Mouse (Mus musculus) kidney, embryonic 14.5 days (tissue): ENCODE measurements around the gene 1700013G24Rik. TPM values are rescaled to one million over a fixed set of nuclear protein-coding genes. Genes with fewer than 3 reads are reported as not detected.

Experiments
- ATAC-seq: fragments of 200-750 bp; cut with Nextera tagmentation; 2 replicates; pipeline ENCODE4 v1.8.0; 2017; ENCODE audit warnings: moderate number of reproducible peaks, mild to moderate bottlenecking, moderate TSS enrichment, moderate library complexity; ENCODE audit not compliant: low FRiP score, low TSS enrichment
- H3K27ac ChIP-seq: fragments of 300-500 bp; sonication (generic); 2 replicates; pipeline ENCODE4 v1.5.1; 2014; ENCODE audit warnings: low read depth, mild to moderate bottlenecking, low read length, moderate library complexity, mixed read lengths
- H3K27me3 ChIP-seq: fragments of 300-500 bp; sonication (generic); 2 replicates; pipeline ENCODE4 v1.6.1; 2014; ENCODE audit warnings: mild to moderate bottlenecking, low read length; ENCODE audit not compliant: control insufficient read depth, insufficient read depth
- H3K36me3 ChIP-seq: fragments of 300-500 bp; sonication (generic); 2 replicates; pipeline ENCODE4 v1.6.1; 2014; ENCODE audit warnings: low read length, mixed read lengths; ENCODE audit not compliant: control insufficient read depth, insufficient read depth
- H3K4me1 ChIP-seq: fragments of 300-500 bp; sonication (generic); 2 replicates; pipeline ENCODE4 v1.6.1; 2014; ENCODE audit warnings: low read length, mixed read lengths; ENCODE audit not compliant: control insufficient read depth, insufficient read depth
- H3K4me2 ChIP-seq: fragments of 300-500 bp; sonication (generic); replicated peaks from 2 replicates; pipeline ENCODE4 v1.6.1; 2014; ENCODE audit warnings: low read depth, mild to moderate bottlenecking, low read length
- H3K4me3 ChIP-seq: fragments of 300-500 bp; sonication (generic); 2 replicates; pipeline ENCODE4 v1.5.1; 2014; ENCODE audit warnings: mild to moderate bottlenecking, low read length
- H3K9ac ChIP-seq: fragments of 300-500 bp; sonication (generic); 2 replicates; pipeline ENCODE4 v1.6.1; 2014; ENCODE audit warnings: low read depth, mild to moderate bottlenecking, low read length, moderate library complexity
- H3K9me3 ChIP-seq: fragments of 300-500 bp; sonication (generic); 2 replicates; pipeline ENCODE4 v1.6.1; 2016; ENCODE audit warnings: low read length; ENCODE audit not compliant: control insufficient read depth
- WGBS: fragments of 180-500 bp; shearing (Covaris S2); extraction: QIAGEN DNeasy Blood & Tissue Kit; methylation state at CpG from one replicate; pipeline ENCODE4 v1.1.7; 2014; 5-methylcytosine and 5-hydroxymethylcytosine counted together
- polyA plus RNA-seq: library from polyadenylated mRNA; unstranded; fragments of >200 nt; fragmentation: Nextera tagmentation; extraction: Ambion mirVana; gene quantifications from 2 replicates; pipeline ENCODE4 v1.2.1, GENCODE M21; 2014

The 1700013G24Rik gene
- polyA plus RNA-seq, 1 experiment from 2014 or later, result not detected

DNA sequence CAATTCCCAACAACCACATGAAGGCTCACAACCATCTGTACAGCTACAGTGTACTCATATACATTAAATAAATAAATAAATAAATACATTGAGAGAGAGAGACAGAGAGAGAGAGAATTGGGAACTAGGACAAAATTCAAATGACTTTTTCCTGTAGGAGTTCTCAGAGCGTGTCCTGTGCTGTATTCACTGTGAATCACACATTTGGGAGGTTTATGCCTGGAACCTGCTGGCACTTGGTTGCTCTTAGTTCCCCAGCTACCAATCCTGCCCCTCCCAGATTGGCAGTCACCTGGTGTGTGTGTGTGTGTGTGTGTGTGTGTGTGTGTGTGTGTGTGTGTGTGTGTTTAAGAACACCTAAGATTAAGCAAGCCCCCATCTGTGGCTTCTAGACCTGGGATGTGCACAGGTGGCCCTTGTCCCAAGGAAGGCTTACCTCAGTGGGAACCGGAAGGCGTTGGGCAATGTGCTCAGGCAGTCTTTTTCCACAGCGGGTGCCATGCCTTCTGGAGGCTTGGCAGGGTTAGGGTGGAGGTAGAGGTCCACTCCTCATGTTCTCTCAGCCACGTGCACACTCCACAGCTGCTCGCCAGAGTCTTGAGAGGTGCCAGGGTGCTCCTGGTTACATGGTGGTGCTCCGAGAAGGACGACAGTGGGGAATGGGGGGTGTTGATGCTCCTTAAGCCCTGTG lies 16.0 kb upstream of the 1700013G24Rik start:
- 93% methylated on average over 8 of the region's 8 CpGs for WGBS
- no peaks in the 10 kb centered on the region for H3K36me3 ChIP-seq
- H3K27me3 ChIP-seq, result no peaks in the 10 kb centered on the region
- no peak overlapping the region for H3K9ac ChIP-seq
- no peaks in the 10 kb centered on the region for H3K4me1 ChIP-seq
- H3K4me3 ChIP-seq, result no peak overlapping the region
- H3K9me3 ChIP-seq, result no peaks in the 10 kb centered on the region
- H3K4me2 ChIP-seq, result no peak overlapping the region
- ATAC-seq, result no peak
- no peak overlapping the region for H3K27ac ChIP-seq

DNA sequence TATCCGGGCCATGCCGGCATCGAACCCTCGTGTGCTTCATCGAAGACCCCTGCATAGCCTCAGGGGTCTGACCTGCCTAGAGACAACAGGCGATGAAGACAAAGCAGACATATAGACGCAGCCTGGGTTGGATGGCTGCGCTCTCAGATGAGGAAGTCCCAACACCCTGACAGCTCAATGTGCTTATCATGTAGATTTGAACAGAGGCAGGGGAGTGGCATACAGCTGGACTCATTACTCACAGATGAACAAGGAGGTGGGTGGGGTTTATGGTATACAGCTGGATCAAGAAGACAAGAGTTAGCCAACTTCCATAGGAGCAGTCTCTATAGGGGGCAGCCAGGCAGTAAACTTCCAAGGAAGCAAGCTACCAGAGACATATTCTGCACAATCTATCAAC lies 14.2 kb upstream of the 1700013G24Rik start:
- Histone ChIP-seq H3K4me3 (no peak overlapping the region), H3K27me3 (no peaks in the 10 kb centered on the region), H3K36me3 (no peaks in the 10 kb centered on the region), H3K27ac (no peak overlapping the region), H3K4me1 (no peaks in the 10 kb centered on the region), H3K9ac (no peak overlapping the region), H3K4me2 (no peak overlapping the region), H3K9me3 (no peaks in the 10 kb centered on the region)
- 90% methylated on average over 8 of the region's 8 CpGs for WGBS
- no peak for ATAC-seq

DNA sequence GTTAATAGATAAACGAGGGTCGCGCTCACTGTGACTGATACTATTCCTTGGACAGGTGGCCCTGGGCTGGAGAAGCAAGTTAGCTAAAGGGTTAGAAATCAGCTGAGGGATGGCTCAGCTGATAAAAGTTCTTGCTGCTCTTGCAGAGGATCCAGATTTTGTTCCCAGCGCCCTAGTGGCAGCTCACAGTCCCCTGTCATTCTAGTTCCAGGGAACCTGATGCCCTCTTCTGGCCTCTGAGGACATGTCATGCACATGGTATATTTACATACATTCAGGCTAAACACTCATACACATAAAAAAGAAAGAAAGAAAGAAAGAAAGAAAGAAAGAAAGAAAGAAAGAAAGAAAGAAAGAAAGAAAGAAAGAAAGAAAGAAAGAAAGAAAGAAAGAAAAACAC lies 11.8 kb upstream of the 1700013G24Rik start:
- no peaks in the 10 kb centered on the region for H3K4me1 ChIP-seq
- no peak for ATAC-seq
- H3K9ac ChIP-seq, result no peak overlapping the region
- H3K27ac ChIP-seq, result no peak overlapping the region
- 82% methylated on average over 4 of the region's 4 CpGs for WGBS
- no peaks in the 10 kb centered on the region for H3K27me3 ChIP-seq
- no peak overlapping the region for H3K4me3 ChIP-seq
- no peaks in the 10 kb centered on the region for H3K36me3 ChIP-seq
- H3K4me2 ChIP-seq, result no peak overlapping the region
- H3K9me3 ChIP-seq, result no peaks in the 10 kb centered on the region

DNA sequence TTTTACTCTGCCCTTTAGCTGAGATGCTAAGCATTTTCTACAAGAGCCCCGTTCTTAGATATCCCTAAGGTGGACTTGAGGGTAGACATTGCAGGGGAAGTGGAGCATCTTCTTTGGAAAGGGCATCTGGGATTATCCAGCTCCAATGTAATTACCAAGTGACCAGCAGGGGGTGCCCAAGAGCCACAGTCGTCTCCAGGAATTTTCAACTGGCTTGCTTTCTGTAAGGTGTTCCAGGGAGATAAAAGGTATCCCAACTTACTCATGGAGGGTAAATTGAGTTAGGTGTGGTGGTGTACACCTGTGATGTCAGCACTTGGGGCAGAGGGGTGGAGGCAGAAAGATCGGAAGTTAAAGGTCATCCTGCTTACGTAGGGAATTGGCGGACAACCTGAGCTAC lies 9.5 kb upstream of the 1700013G24Rik start:
- no peak overlapping the region for H3K4me2 ChIP-seq

DNA sequence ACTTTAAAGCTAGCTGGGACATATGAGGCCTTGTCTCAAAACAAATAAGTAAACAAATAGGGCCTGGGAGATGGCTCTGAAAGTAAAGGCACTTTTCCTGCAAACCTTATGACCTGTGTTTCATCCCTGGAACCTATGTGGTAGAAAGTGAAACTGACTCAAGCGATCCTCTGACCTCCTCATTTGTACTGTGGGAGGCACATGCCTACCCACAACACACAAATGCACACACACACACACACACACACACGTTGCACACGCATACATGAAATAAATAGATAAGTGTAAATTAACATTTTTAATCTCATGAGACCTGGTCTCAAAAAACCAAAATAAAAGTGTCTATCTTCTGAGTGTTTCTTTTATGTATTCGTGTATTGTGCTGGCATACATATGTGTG lies 7.2 kb upstream of the 1700013G24Rik start:
- Histone ChIP-seq H3K4me3 (no peak overlapping the region), H3K36me3 (no peaks in the 10 kb centered on the region), H3K4me1 (peaks cover 12% of the 10 kb centered on the region), H3K27ac (no peak overlapping the region), H3K9me3 (no peaks in the 10 kb centered on the region), H3K4me2 (no peak overlapping the region), H3K27me3 (no peaks in the 10 kb centered on the region), H3K9ac (no peak overlapping the region)
- ATAC-seq, result no peak
- WGBS, result 88% methylated on average over 4 of the region's 4 CpGs

More for the DNA sequence above, 9.5 kb upstream of the 1700013G24Rik start:
- Histone ChIP-seq H3K4me3 (no peak overlapping the region), H3K9ac (no peak overlapping the region), H3K27ac (no peak overlapping the region), H3K9me3 (no peaks in the 10 kb centered on the region), H3K4me1 (peaks cover 7% of the 10 kb centered on the region), H3K27me3 (no peaks in the 10 kb centered on the region), H3K36me3 (no peaks in the 10 kb centered on the region)
- WGBS, result 29% methylated on average over 5 of the region's 5 CpGs
- ATAC-seq, result 0 out of 2 replicates have a peak, but pooled peaks have one; percentile 15

DNA sequence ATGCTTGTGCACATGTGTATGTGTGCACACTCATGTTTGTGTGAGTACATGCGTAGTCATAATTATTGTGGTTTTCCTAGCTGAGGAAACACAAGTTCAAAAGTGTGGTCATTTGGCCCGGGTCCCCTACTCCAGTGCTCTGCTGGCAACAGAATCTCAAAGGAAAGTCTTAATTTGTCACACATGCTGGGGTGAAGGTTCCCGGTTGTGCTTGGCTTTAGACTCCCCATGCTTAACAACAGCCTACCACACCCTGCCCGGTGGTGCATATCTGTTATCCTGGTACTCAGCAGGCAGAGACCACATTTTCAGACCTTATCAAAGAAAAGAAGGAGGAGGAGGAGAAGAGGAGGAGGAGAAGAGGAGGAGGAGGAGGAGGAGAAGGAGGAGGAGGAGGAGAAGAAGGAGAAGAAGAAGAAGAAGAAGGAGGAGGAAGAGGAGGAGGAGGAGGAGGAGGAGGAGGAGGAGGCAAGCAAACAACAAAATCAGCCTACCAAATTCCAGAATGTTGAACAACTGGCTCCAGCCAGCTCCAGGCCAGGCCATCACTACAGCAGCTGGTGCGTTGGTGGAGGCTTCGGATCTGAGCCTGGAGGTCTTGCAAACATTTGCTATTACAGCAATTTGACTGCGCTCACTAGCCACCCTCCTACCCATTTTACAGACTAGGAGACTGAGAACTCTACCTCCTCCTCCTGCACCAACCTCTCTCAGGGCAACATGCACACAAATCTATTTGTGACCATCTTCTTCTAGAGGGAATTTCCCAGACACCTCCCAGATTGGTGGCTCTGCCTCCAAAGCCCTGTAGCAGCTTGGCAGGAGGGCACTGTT lies 5.5 kb upstream of the 1700013G24Rik start:
- WGBS, result 67% methylated on average over 7 of the region's 7 CpGs
- Histone ChIP-seq H3K36me3 (no peaks in the 10 kb centered on the region), H3K27ac (no peak overlapping the region), H3K27me3 (no peaks in the 10 kb centered on the region), H3K9ac (no peak overlapping the region), H3K9me3 (no peaks in the 10 kb centered on the region), H3K4me1 (peaks cover 12% of the 10 kb centered on the region), H3K4me2 (no peak overlapping the region), H3K4me3 (no peak overlapping the region)
- ATAC-seq, result no peak

DNA sequence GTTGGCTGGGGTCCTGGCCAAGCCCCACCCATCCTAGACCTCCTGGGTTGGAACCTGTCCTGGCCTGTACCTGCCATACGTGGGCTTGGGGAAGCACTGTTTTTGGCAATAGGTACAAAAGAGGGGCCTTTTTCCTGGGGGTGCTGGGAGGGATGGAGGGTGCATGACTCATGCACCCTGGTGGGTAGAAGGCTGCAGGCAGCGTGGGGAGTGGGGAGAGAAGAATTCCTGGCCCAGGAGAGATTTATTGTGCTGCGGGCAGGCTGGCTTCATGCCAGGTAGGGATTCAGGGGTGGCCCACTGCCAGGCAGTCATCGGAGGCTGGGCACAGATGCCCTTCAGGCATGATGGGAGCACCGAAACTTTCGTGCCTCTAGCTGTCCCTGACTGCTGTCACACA lies 4.9 kb upstream of the 1700013G24Rik start:
- H3K4me1 ChIP-seq, result peaks cover 12% of the 10 kb centered on the region
- no peak overlapping the region for H3K4me2 ChIP-seq
- H3K27me3 ChIP-seq, result no peaks in the 10 kb centered on the region
- WGBS, result 55% methylated on average over 6 of the region's 6 CpGs
- no peak overlapping the region for H3K27ac ChIP-seq
- no peak; the same call in 1 of the 2 replicates for ATAC-seq
- no peak overlapping the region for H3K4me3 ChIP-seq
- no peaks in the 10 kb centered on the region for H3K9me3 ChIP-seq
- no peaks in the 10 kb centered on the region for H3K36me3 ChIP-seq
- no peak overlapping the region; the same call in 1 of the 2 replicates for H3K9ac ChIP-seq

DNA sequence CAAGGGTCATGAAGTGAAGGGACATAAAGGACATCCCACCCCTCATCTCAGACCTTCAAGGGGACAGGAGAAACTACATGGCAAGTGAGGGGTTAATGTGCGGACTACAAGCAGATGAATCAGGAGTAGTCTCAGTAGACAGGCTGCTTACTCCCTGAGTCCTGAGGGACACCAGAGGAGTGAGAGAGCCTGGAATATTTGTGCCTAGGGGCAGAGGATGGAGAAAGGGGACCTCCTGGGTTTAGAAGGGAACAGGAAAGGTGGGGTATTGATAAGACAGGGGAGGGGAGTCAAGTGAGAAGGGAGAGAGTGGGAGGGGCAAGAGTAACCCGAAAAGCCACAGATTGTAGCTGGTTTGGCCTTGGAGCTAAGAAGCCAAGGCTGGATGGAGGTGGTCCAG lies 4.4 kb upstream of the 1700013G24Rik start:
- Histone ChIP-seq H3K4me1 (peaks cover 12% of the 10 kb centered on the region), H3K27ac (no peak overlapping the region), H3K36me3 (no peaks in the 10 kb centered on the region), H3K27me3 (no peaks in the 10 kb centered on the region), H3K4me2 (no peak overlapping the region), H3K4me3 (no peak overlapping the region), H3K9me3 (no peaks in the 10 kb centered on the region), H3K9ac (no peak overlapping the region)
- no peak for ATAC-seq
- 54% methylated on average over 2 of the region's 2 CpGs for WGBS

DNA sequence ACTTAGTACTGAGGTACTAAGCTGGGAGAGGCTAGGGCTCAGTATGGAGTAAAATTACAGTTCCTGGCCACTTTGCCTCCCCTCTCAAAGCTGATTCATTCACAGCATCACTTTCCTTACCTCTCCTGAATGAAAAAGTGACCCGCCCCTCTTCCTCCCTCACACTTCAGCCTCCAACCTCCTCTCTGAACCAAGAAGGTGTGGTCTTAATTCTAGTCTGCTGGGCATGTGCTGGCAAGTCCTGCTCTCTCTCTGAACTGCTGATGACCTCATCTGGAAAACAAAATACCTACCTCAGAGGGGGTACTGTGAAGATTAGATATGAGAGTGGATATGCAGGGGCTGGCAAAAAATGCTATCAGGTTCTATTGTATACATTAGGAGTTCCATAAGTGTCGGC lies 4.0 kb upstream of the 1700013G24Rik start:
- H3K36me3 ChIP-seq, result no peaks in the 10 kb centered on the region
- H3K4me3 ChIP-seq, result no peak overlapping the region
- no peak overlapping the region for H3K9ac ChIP-seq
- H3K9me3 ChIP-seq, result no peaks in the 10 kb centered on the region
- no peak for ATAC-seq
- H3K27ac ChIP-seq, result no peak overlapping the region
- H3K27me3 ChIP-seq, result no peaks in the 10 kb centered on the region
- 90% methylated on average over 2 of the region's 2 CpGs for WGBS
- no peak overlapping the region for H3K4me2 ChIP-seq
- H3K4me1 ChIP-seq, result peaks cover 12% of the 10 kb centered on the region
